Mouse (Mus musculus) CH12.LX (cell line): ENCODE measurements at regions not wholly inside any gene's neighbourhood (a gene's known extent, or its start where the extent isn't known, plus 50 kb on each side); places are given as distances from the start of the nearest gene placed in this dataset.

Source experiments
- DNase-seq: peaks from one replicate; pipeline ENCODE4 v3.0.0-alpha.2; 2013; ENCODE audit errors: extremely low read depth
- H3K27ac ChIP-seq: 2 replicates; pipeline ENCODE4 v1.5.1; 2012; ENCODE audit warnings: low read depth, mild to moderate bottlenecking, control low read depth, moderate library complexity; ENCODE audit not compliant: insufficient read depth
- H3K27me3 ChIP-seq: replicated peaks from 2 replicates; pipeline ENCODE3; 2012; ENCODE audit warnings: inconsistent platforms
- H3K36me3 ChIP-seq, 2 experiments: replicated peaks in 1 of 2; 2 replicates each; pipeline versions ENCODE3 to v1.6.1; 2012; ENCODE audit warnings: inconsistent platforms in 1 of 2, low read length in 1 of 2, mild to moderate bottlenecking in 1 of 2, mixed read lengths in 1 of 2, moderate library complexity in 1 of 2; ENCODE audit not compliant: control insufficient read depth in 1 of 2, insufficient read depth in 1 of 2
- H3K4me1 ChIP-seq, 2 experiments: 2 replicates each; pipeline ENCODE4 v1.6.1; 2012; ENCODE audit warnings: inconsistent platforms in 1 of 2, moderate library complexity in 1 of 2; ENCODE audit not compliant: insufficient read depth in 2 of 2, control insufficient read depth in 1 of 2
- H3K4me2 ChIP-seq: 2 replicates; pipeline ENCODE4 v1.6.1; 2012; ENCODE audit warnings: low read depth, mild to moderate bottlenecking, control low read depth; ENCODE audit not compliant: poor library complexity, insufficient read depth, severe bottlenecking
- H3K4me3 ChIP-seq, 3 experiments: fragments of 150-350 bp in 1 of 3; sonication (generic) in 1 of 3; replicated peaks in 1 of 3; 2 replicates each; pipeline versions ENCODE3 to v1.5.1; 2011 to 2012; ENCODE audit warnings: low read depth in 2 of 3, low read length in 2 of 3, mild to moderate bottlenecking in 2 of 3, moderate library complexity in 2 of 3, control low read depth in 1 of 3, improper control_type of control experiment in 1 of 3, inconsistent platforms in 1 of 3, mixed read lengths in 1 of 3; ENCODE audit not compliant: poor library complexity in 1 of 3
- H3K79me2 ChIP-seq: replicated peaks from 2 replicates; pipeline ENCODE4 v1.6.1; 2012; ENCODE audit warnings: mild to moderate bottlenecking, moderate library complexity; ENCODE audit not compliant: control insufficient read depth, poor library complexity, insufficient read depth, severe bottlenecking; ENCODE audit errors: extremely low read depth
- H3K9ac ChIP-seq: 2 replicates; pipeline ENCODE4 v1.6.1; 2012; ENCODE audit warnings: low read depth, mild to moderate bottlenecking, control low read depth, moderate library complexity; ENCODE audit not compliant: insufficient read depth
- H3K9me3 ChIP-seq: replicated peaks from 2 replicates; pipeline ENCODE3; 2012; ENCODE audit warnings: low read length, inconsistent platforms, mixed read lengths
- BHLHE40 ChIP-seq: IDR thresholded peaks from 2 replicates; pipeline ENCODE4 v1.6.1; 2011; ENCODE audit warnings: mild to moderate bottlenecking, low read depth, low read length, improper control_type of control experiment
- CHD1 ChIP-seq: IDR thresholded peaks from 2 replicates; pipeline ENCODE4 v1.6.1; 2012; ENCODE audit warnings: low read depth, low read length, improper control_type of control experiment, inconsistent platforms
- CHD2 ChIP-seq: IDR thresholded peaks from 2 replicates; pipeline ENCODE4 v1.6.1; 2011; ENCODE audit warnings: low read length, improper control_type of control experiment
- E2F4 ChIP-seq: IDR thresholded peaks from 2 replicates; pipeline ENCODE4 v1.6.1; 2011; ENCODE audit warnings: low read depth, low read length, improper control_type of control experiment; ENCODE audit not compliant: insufficient replicate concordance
- ELF1 ChIP-seq: IDR thresholded peaks from 2 replicates; pipeline ENCODE4 v1.6.1; 2014; ENCODE audit warnings: low read depth, mild to moderate bottlenecking, inconsistent platforms, low read length, improper control_type of control experiment
- ETS1 ChIP-seq: conservative IDR thresholded peaks from 2 replicates; pipeline ENCODE4 v1.6.1; 2012; ENCODE audit warnings: low read depth, mild to moderate bottlenecking, inconsistent platforms, low read length, improper control_type of control experiment, moderate library complexity
- GABPA ChIP-seq: IDR thresholded peaks from 2 replicates; pipeline ENCODE4 v1.6.1; 2012; ENCODE audit warnings: low read depth, low read length, improper control_type of control experiment, inconsistent platforms; ENCODE audit not compliant: insufficient replicate concordance
- KAT2A ChIP-seq: IDR thresholded peaks from 2 replicates; pipeline ENCODE4 v1.6.1; 2012; ENCODE audit warnings: low read length, improper control_type of control experiment, inconsistent platforms; ENCODE audit not compliant: insufficient replicate concordance
- MAX ChIP-seq: IDR thresholded peaks from 2 replicates; pipeline ENCODE4 v1.6.1; 2011; ENCODE audit warnings: low read length, improper control_type of control experiment
- MAZ ChIP-seq: IDR thresholded peaks from 2 replicates; pipeline ENCODE4 v1.6.1; 2012; ENCODE audit warnings: low read depth, mild to moderate bottlenecking, inconsistent platforms, low read length, improper control_type of control experiment, moderate library complexity
- MEF2A ChIP-seq: IDR thresholded peaks from 2 replicates; pipeline ENCODE4 v1.6.1; 2014; ENCODE audit warnings: low read depth, mild to moderate bottlenecking, inconsistent platforms, low read length, improper control_type of control experiment, borderline replicate concordance
- NELFE ChIP-seq: IDR thresholded peaks from 2 replicates; pipeline ENCODE4 v1.6.1; 2011; ENCODE audit warnings: low read depth, low read length, improper control_type of control experiment
- POLR2A ChIP-seq: IDR thresholded peaks from 2 replicates; pipeline ENCODE4 v1.6.1; 2011; ENCODE audit warnings: low read depth, mild to moderate bottlenecking, improper control_type of control experiment, low read length
- POLR2AphosphoS2 ChIP-seq: IDR thresholded peaks from 2 replicates; pipeline ENCODE4 v1.6.1; 2011; ENCODE audit warnings: low read depth, low read length, improper control_type of control experiment
- RAD21 ChIP-seq: IDR thresholded peaks from 2 replicates; pipeline ENCODE4 v1.6.1; 2011; ENCODE audit warnings: low read depth, mild to moderate bottlenecking, low read length, improper control_type of control experiment, moderate library complexity
- SIN3A ChIP-seq: IDR thresholded peaks from 2 replicates; pipeline ENCODE4 v1.6.1; 2012; ENCODE audit warnings: low read length, improper control_type of control experiment, inconsistent platforms
- SMC3 ChIP-seq: IDR thresholded peaks from 2 replicates; pipeline ENCODE4 v1.6.1; 2011; ENCODE audit warnings: low read depth, low read length, improper control_type of control experiment
- TCF12 ChIP-seq: IDR thresholded peaks from 2 replicates; pipeline ENCODE4 v1.6.1; 2014; ENCODE audit warnings: low read depth, mild to moderate bottlenecking, inconsistent platforms, low read length, improper control_type of control experiment
- UBTF ChIP-seq: IDR thresholded peaks from 2 replicates; pipeline ENCODE4 v1.6.1; 2012; ENCODE audit warnings: low read depth, mild to moderate bottlenecking, inconsistent platforms, low read length, improper control_type of control experiment, moderate library complexity
- ZMIZ1 ChIP-seq: IDR thresholded peaks from 2 replicates; pipeline ENCODE4 v1.6.1; 2012; ENCODE audit warnings: low read depth, mild to moderate bottlenecking, inconsistent platforms, low read length, improper control_type of control experiment
- dilution Hi-C: fragments of 300-500 bp; cut with MboI; formaldehyde crosslinking; loops from 2 replicates; pipeline ENCODE4 v1.14.3; 2020; ENCODE audit warnings: low sequenced_read_pairs; ENCODE audit not compliant: extremely low pct_unique_long_range_greater_than_20kb, extremely low pct_ligation_motif_present
- in situ Hi-C: fragments of 300-500 bp; cut with MboI; formaldehyde crosslinking; loops from 3 replicates; pipeline ENCODE4 v1.14.3; 2019; ENCODE audit warnings: low sequenced_read_pairs, low pct_ligation_motif_present, low pct_unique_long_range_greater_than_20kb, mixed read lengths

DNA sequence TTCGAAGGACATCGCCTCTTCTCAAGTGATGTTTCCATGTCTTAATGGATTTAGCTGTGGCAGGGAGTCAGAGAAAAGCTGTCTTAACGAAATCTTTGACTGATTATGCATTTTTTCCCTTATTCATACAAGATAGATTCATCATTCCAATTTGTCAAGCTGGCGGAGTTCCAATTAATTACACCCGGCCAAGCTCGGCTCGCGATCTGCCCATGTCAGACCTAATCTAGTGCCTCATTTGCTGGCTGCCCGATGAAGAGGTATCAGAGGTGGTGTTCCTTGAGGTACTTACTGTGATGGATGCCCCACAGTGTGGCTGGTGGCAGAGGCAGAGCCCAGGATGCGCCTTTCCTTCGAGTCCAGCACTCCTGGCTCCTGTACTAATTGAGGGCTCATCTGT is 204.9 kb downstream of the Arrdc4 start:
- H3K9ac ChIP-seq, result no peak overlapping the region
- TF ChIP-seq ETS1 (no peak), KAT2A (no peak), UBTF (no peak), TCF12 (no peak)
- no peaks in the 10 kb centered on the region for H3K27me3 ChIP-seq
- H3K79me2 ChIP-seq, result no peaks in the 10 kb centered on the region
- H3K4me3 ChIP-seq, result no peak overlapping the region
- H3K4me2 ChIP-seq, result no peak overlapping the region
- H3K36me3 ChIP-seq, result no peaks in the 10 kb centered on the region
- DNase-seq, result no peak
- peaks cover 10% of the 10 kb centered on the region for H3K9me3 ChIP-seq
- no peak overlapping the region for H3K27ac ChIP-seq
- no peaks in the 10 kb centered on the region for H3K4me1 ChIP-seq
- dilution Hi-C loops (no loop called here), in situ Hi-C loops (no loop called here)

DNA sequence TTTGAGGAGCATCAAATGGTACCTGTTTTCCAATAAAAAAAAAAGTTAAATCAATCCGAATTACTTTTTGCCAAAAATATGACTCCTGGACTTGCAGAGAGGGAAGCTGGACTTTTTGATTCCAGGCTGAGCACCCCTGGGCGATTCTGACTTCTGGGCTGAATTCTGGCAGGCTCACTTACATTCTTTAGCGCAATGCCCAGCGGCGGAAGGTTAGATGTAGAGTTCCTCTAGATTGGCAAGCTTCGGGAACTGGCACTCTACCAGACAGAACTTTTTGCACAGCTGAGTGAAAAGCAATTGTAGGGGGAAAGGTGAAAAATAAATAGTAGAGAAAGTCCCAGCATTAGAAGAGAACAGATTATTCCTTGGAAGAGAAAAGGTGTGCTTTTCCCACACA is 235.5 kb downstream of the Fam169b start:
- no peak for TF ChIP-seq ELF1
- no peak for TF ChIP-seq POLR2A
- TF ChIP-seq POLR2AphosphoS2, result no peak
- TF ChIP-seq E2F4, result no peak
- no peak for TF ChIP-seq ZMIZ1
- no peak for TF ChIP-seq SMC3
- TF ChIP-seq CHD2, result no peak
- no peak for TF ChIP-seq MAX
- TF ChIP-seq SIN3A, result no peak
- TF ChIP-seq RAD21, result no peak
- no peak for TF ChIP-seq GABPA
- no peak for TF ChIP-seq MEF2A
- TF ChIP-seq MAZ, result no peak
- TF ChIP-seq CHD1, result no peak
- no peak for TF ChIP-seq ETS1
- no peak for TF ChIP-seq NELFE
- TF ChIP-seq UBTF, result no peak
- TF ChIP-seq TCF12, result no peak
- no peak for TF ChIP-seq BHLHE40
- Histone ChIP-seq H3K79me2 (no peaks in the 10 kb centered on the region), H3K4me2 (no peak overlapping the region), H3K4me1 (no peaks in the 10 kb centered on the region), H3K27me3 (peaks cover 16% of the 10 kb centered on the region), H3K4me3 (no peak overlapping the region), H3K27ac (no peak overlapping the region), H3K9me3 (no peaks in the 10 kb centered on the region), H3K9ac (no peak overlapping the region), H3K36me3 (no peaks in the 10 kb centered on the region)
- dilution Hi-C loops, result no loop called here
- DNase-seq, result no peak
- in situ Hi-C loops, result no loop called here
